ENCODE assay signal across 8 mouse cellular contexts in the genomic region with DNA sequence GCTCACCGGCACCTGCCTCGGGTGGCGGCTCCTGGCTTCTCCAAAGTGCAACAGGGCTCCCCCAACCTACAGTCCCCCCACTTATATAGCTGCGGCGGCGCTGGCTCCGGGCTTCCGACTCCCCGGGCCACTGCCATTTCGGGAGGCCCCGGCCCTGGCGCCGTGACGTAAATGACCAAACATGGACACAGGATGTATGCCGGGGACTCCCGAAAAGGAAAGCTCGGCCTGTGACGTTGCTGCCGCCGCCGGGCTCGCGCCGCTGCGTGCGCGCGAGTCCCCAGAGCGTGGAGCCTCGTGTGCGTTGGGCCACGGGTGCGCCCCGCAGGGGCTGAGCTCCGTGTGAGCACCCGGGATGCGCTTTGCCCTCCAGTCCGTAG. TPM values are rescaled to one million over a fixed set of nuclear protein-coding genes. Genes with fewer than 3 reads are reported as not detected.
A peak's percentile ranks its signal among the peaks of the same experiment; 100 is the strongest.
DNase-seq lines count a peak whose midpoint lies in the region; ATAC-seq and TF ChIP-seq lines count a peak whose summit lies in the region.

Gene Egr4, minus strand, starts transcription at position 59 of the 380 bp plus-strand sequence.

- H3K9ac ChIP-seq in embryonic facial prominence, embryonic 13.5 days = no peak within 1 kb of the TSS
- peak within 1 kb of the TSS; percentile 36 for H3K9ac ChIP-seq in hindbrain, embryonic 15.5 days
- H3K9ac ChIP-seq in midbrain, postnatal 0 days (replicated peaks; ENCODE audit: low read length, poor library complexity, severe bottlenecking) = peak within 1 kb of the TSS; percentile 29; the same call in 1 of the 2 replicates

- peaks cover 30% of the 10 kb centered on the region for H3K4me1 ChIP-seq in embryonic facial prominence, embryonic 13.5 days
- peaks cover 40% of the 10 kb centered on the region for H3K4me1 ChIP-seq in hindbrain, embryonic 15.5 days (replicated peaks)
- peaks cover 34% of the 10 kb centered on the region for H3K4me1 ChIP-seq in limb, embryonic 10.5 days
- H3K4me1 ChIP-seq in midbrain, postnatal 0 days (ENCODE audit: insufficient read depth, low read length) = peaks cover 6% of the 10 kb centered on the region

- peak; percentile 21 for DNase-seq in gastrocnemius, postnatal 14 days
- DNase-seq in gastrocnemius, adult 8-10 months (ENCODE audit: low spot score in 2 of 2) = no peak
- DNase-seq in adrenal gland, postnatal 14 days = peak; percentile 64
- peak; percentile 67 for DNase-seq in limb, embryonic 10.5 days (ENCODE audit: low spot score)
- DNase-seq in midbrain, postnatal 0 days (ENCODE audit: low spot score) = peak; percentile 74
- DNase-seq in testis, postnatal 10 days (ENCODE audit: low spot score) = peak; percentile 57

- ATAC-seq in embryonic facial prominence, embryonic 13.5 days (ENCODE audit: insufficient number of reproducible peaks, insufficient read depth, low FRiP score, low TSS enrichment, low read depth) = 0 out of 2 replicates have a peak, but pooled peaks have one; percentile 5
- peak; percentile 60 for ATAC-seq in hindbrain, embryonic 15.5 days (ENCODE audit: low FRiP score, low read depth)
- peak; percentile 74 for ATAC-seq in midbrain, postnatal 0 days (ENCODE audit: low FRiP score)

- peaks cover 95% of the 10 kb centered on the region for H3K27me3 ChIP-seq in embryonic facial prominence, embryonic 13.5 days
- H3K27me3 ChIP-seq in hindbrain, embryonic 15.5 days = peaks cover 71% of the 10 kb centered on the region
- peaks cover 99% of the 10 kb centered on the region for H3K27me3 ChIP-seq in limb, embryonic 10.5 days (ENCODE audit: low read depth, poor library complexity, severe bottlenecking)
- peaks cover 51% of the 10 kb centered on the region for H3K27me3 ChIP-seq in midbrain, postnatal 0 days (ENCODE audit: insufficient read depth, low read length)

- peak within 1 kb of the TSS; percentile 87 for H3K4me2 ChIP-seq in embryonic facial prominence, embryonic 13.5 days
- H3K4me2 ChIP-seq in hindbrain, embryonic 15.5 days = peak within 1 kb of the TSS; percentile 95
- H3K4me2 ChIP-seq in midbrain, postnatal 0 days (ENCODE audit: low read depth, low read length, poor library complexity, severe bottlenecking) = peak within 1 kb of the TSS; percentile 87

- H3K36me3 ChIP-seq in embryonic facial prominence, embryonic 13.5 days = no peaks in the 10 kb centered on the region
- H3K36me3 ChIP-seq in hindbrain, embryonic 15.5 days = no peaks in the 10 kb centered on the region
- no peaks in the 10 kb centered on the region for H3K36me3 ChIP-seq in limb, embryonic 10.5 days
- no peaks in the 10 kb centered on the region for H3K36me3 ChIP-seq in midbrain, postnatal 0 days (ENCODE audit: insufficient read depth, low read length)

- H3K9me3 ChIP-seq in embryonic facial prominence, embryonic 13.5 days = no peaks in the 10 kb centered on the region
- H3K9me3 ChIP-seq in hindbrain, embryonic 15.5 days = no peaks in the 10 kb centered on the region
- H3K9me3 ChIP-seq in limb, embryonic 10.5 days (replicated peaks) = no peaks in the 10 kb centered on the region
- H3K9me3 ChIP-seq in midbrain, postnatal 0 days (ENCODE audit: low read length) = no peaks in the 10 kb centered on the region

- WGBS in embryonic facial prominence, embryonic 13.5 days = under 1% methylated on average over 38 of the region's 38 CpGs
- WGBS in hindbrain, embryonic 15.5 days = under 1% methylated on average over 36 of the region's 38 CpGs
- under 1% methylated on average over 38 of the region's 38 CpGs for WGBS in limb, embryonic 10.5 days
- under 1% methylated on average over 33 of the region's 38 CpGs for WGBS in midbrain, postnatal 0 days

- no peak within 1 kb of the TSS for H3K27ac ChIP-seq in embryonic facial prominence, embryonic 13.5 days
- H3K27ac ChIP-seq in hindbrain, embryonic 15.5 days (replicated peaks) = no peak within 1 kb of the TSS
- no peak within 1 kb of the TSS for H3K27ac ChIP-seq in limb, embryonic 10.5 days
- no peak within 1 kb of the TSS for H3K27ac ChIP-seq in midbrain, postnatal 0 days (ENCODE audit: low read depth, low read length)

- peak within 1 kb of the TSS; percentile 50 for H3K4me3 ChIP-seq in embryonic facial prominence, embryonic 13.5 days
- H3K4me3 ChIP-seq in hindbrain, embryonic 15.5 days = peak within 1 kb of the TSS; percentile 50
- peak within 1 kb of the TSS; percentile 51 for H3K4me3 ChIP-seq in limb, embryonic 10.5 days
- peak within 1 kb of the TSS; percentile 52 for H3K4me3 ChIP-seq in midbrain, postnatal 0 days (ENCODE audit: low read depth, low read length)

- intact Hi-C loops in gastrocnemius, postnatal 14 days (cut with DNase I; ENCODE audit: low total_unique reads) = no loop called here

- TF ChIP-seq CTCF in midbrain, postnatal 0 days (IDR thresholded peaks at IDR 0.05) = no peak

RNA-seq across cellular contexts. Expression of gene Egr4, which starts in this region (rescaled TPM):
- not detected for total RNA-seq in gastrocnemius, postnatal 14 days (2021)
- total RNA-seq in gastrocnemius, adult 8-10 months (2022) = not detected
- 0.26 TPM in 1 of 2 replicates, not detected in the other for total RNA-seq in adrenal gland, postnatal 14 days (2021)
- polyA plus RNA-seq in embryonic facial prominence, embryonic 13.5 days (2015; fragmentation: Nextera tagmentation; extraction: Ambion mirVana) = not detected in 2 replicates
- 0.09 TPM in 1 of 2 replicates, not detected in the other for polyA plus RNA-seq in hindbrain, embryonic 15.5 days (2015; fragmentation: Nextera tagmentation; extraction: Ambion mirVana)
- polyA plus RNA-seq in limb, embryonic 10.5 days (2016; fragmentation: Nextera tagmentation; extraction: Ambion mirVana) = not detected in 2 replicates
- 0.77 and 0.90 TPM in 2 replicates for total RNA-seq in midbrain, postnatal 0 days (2014; rRNA removed)
- 0.12 and 0.19 TPM in 2 replicates for polyA plus RNA-seq in midbrain, postnatal 0 days (2015; fragmentation: Nextera tagmentation; extraction: Ambion mirVana)

Comparison
In these comparisons a context has a peak if more than half of its experiments do, and no peak if none do; other contexts are left out.
1. Peak in DNase-seq in gastrocnemius, postnatal 14 days; RNA of the gene not detected or under 1 TPM.
2. Peak in DNase-seq in adrenal gland, postnatal 14 days; RNA of the gene not detected or under 1 TPM.
3. Peak in ATAC-seq, H3K4me3 ChIP-seq and H3K4me2 ChIP-seq in embryonic facial prominence, embryonic 13.5 days; RNA of the gene not detected or under 1 TPM.
4. Peak in ATAC-seq, H3K4me3 ChIP-seq, H3K9ac ChIP-seq and H3K4me2 ChIP-seq in hindbrain, embryonic 15.5 days; RNA of the gene not detected or under 1 TPM.
5. Peak in DNase-seq and H3K4me3 ChIP-seq in limb, embryonic 10.5 days; RNA of the gene not detected or under 1 TPM.
6. Peak in DNase-seq, ATAC-seq, H3K4me3 ChIP-seq, H3K9ac ChIP-seq and H3K4me2 ChIP-seq in midbrain, postnatal 0 days; RNA of the gene not detected or under 1 TPM.
7. ATAC-seq: peak in every context shown above with its lines; median percentile 74 in midbrain, postnatal 0 days; 60 in hindbrain, embryonic 15.5 days; 5 in embryonic facial prominence, embryonic 13.5 days.